Mouse (Mus musculus) intestine, postnatal 0 days (tissue): ENCODE data around the gene Zbtb14. TPM values are rescaled to one million over a fixed set of nuclear protein-coding genes. Genes with fewer than 3 reads are reported as not detected.

Experiments used
- ATAC-seq: fragments of 200-750 bp; cut with Nextera tagmentation; 2 replicates; pipeline ENCODE4 v1.8.0; 2017; ENCODE audit warnings: mild to moderate bottlenecking, moderate TSS enrichment, moderate library complexity
- H3K27ac ChIP-seq: fragments of 300-500 bp; sonication (generic); 2 replicates; pipeline ENCODE4 v1.5.1; 2014; ENCODE audit warnings: mild to moderate bottlenecking, low read depth, low read length, moderate library complexity
- H3K27me3 ChIP-seq: fragments of 300-500 bp; sonication (generic); replicated peaks from 2 replicates; pipeline ENCODE4 v1.6.1; 2014; ENCODE audit warnings: low read length, mixed read lengths; ENCODE audit not compliant: control insufficient read depth, insufficient read depth
- H3K36me3 ChIP-seq: fragments of 300-500 bp; sonication (generic); 2 replicates; pipeline ENCODE4 v1.6.1; 2014; ENCODE audit warnings: mild to moderate bottlenecking, moderate library complexity; ENCODE audit not compliant: control insufficient read depth, insufficient read depth
- H3K4me1 ChIP-seq: fragments of 300-500 bp; sonication (generic); replicated peaks from 2 replicates; pipeline ENCODE4 v1.6.1; 2014; ENCODE audit warnings: antibody characterized with exemption, low read length, mixed read lengths; ENCODE audit not compliant: control insufficient read depth, insufficient read depth
- H3K4me2 ChIP-seq: fragments of 300-500 bp; sonication (generic); replicated peaks from 2 replicates; pipeline ENCODE4 v1.6.1; 2014; ENCODE audit warnings: low read depth, mild to moderate bottlenecking, moderate library complexity
- H3K4me3 ChIP-seq: fragments of 300-500 bp; sonication (generic); 2 replicates; pipeline ENCODE4 v1.5.1; 2014; ENCODE audit warnings: low read depth, low read length
- H3K9ac ChIP-seq: fragments of 300-500 bp; sonication (generic); 2 replicates; pipeline ENCODE4 v1.6.1; 2014; ENCODE audit warnings: mild to moderate bottlenecking, low read depth, low read length
- H3K9me3 ChIP-seq: fragments of 300-500 bp; sonication (generic); 2 replicates; pipeline ENCODE4 v1.6.1; 2016; ENCODE audit warnings: mixed run types; ENCODE audit not compliant: control insufficient read depth
- CTCF ChIP-seq: sonication (generic); IDR thresholded peaks from 2 replicates; pipeline ENCODE4 v1.5.1; 2016; ENCODE audit warnings: low read depth, mild to moderate bottlenecking, control low read depth, antibody characterized with exemption, moderate library complexity
- WGBS: fragments of 180-500 bp; shearing (Covaris S2); extraction: QIAGEN DNeasy Blood & Tissue Kit; methylation state at CpG from one replicate; pipeline ENCODE4 v1.1.7; 2014; 5-methylcytosine and 5-hydroxymethylcytosine counted together
- polyA plus RNA-seq: library from polyadenylated mRNA; unstranded; fragments of >200 nt; fragmentation: Nextera tagmentation; extraction: Ambion mirVana; gene quantifications from 2 replicates; pipeline ENCODE4 v1.2.1, GENCODE M21; 2015

The Zbtb14 gene
- polyA plus RNA-seq, 1 experiment from 2014 or later = 6.8 TPM

DNA sequence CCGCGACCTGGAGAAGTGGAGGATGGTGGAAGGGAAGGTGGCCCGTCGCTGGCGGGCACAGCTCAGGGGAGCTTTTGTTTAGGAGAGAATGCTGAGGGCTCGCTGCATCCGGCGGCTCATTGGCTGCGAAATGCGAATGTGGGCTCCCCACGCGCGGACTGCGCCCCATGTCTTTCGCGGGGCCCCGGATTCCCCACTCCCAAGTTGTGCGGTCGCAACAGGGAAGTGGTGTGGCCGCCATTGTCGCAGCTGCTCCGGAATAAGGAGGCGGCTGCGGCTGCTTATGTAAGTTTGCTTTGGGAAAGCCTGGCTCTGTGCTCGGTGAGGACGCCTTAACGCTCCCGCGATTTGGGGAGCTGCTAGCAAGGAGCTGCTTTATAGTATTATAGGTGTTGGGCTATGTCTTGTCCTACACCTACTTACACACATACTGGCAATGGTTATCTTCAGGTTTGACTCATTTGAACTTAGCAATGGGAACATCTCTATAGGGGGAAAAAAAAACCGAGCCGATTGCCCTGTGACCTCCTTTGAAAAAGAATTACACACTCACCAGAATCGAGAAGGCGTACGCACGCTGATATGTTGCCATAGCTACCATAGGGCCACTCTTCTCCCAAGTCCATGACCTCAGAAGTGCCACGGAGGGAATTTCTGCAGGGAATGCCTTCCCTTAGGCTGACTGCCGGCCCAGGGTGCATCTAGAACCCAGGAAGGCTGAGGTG lies 1.3 kb downstream of the Zbtb14 start:
- H3K4me2 ChIP-seq = peak overlapping the region; percentile 82
- no peak for ATAC-seq
- under 1% methylated on average over 37 of the region's 37 CpGs for WGBS
- TF ChIP-seq CTCF = no peak
- H3K27ac ChIP-seq = peak overlapping the region; percentile 99
- H3K27me3 ChIP-seq = no peaks in the 10 kb centered on the region
- peak overlapping the region; percentile 82 for H3K4me3 ChIP-seq
- H3K4me1 ChIP-seq = no peaks in the 10 kb centered on the region
- H3K9ac ChIP-seq = peak overlapping the region; percentile 92
- H3K9me3 ChIP-seq = no peaks in the 10 kb centered on the region
- H3K36me3 ChIP-seq = peaks cover 13% of the 10 kb centered on the region

DNA sequence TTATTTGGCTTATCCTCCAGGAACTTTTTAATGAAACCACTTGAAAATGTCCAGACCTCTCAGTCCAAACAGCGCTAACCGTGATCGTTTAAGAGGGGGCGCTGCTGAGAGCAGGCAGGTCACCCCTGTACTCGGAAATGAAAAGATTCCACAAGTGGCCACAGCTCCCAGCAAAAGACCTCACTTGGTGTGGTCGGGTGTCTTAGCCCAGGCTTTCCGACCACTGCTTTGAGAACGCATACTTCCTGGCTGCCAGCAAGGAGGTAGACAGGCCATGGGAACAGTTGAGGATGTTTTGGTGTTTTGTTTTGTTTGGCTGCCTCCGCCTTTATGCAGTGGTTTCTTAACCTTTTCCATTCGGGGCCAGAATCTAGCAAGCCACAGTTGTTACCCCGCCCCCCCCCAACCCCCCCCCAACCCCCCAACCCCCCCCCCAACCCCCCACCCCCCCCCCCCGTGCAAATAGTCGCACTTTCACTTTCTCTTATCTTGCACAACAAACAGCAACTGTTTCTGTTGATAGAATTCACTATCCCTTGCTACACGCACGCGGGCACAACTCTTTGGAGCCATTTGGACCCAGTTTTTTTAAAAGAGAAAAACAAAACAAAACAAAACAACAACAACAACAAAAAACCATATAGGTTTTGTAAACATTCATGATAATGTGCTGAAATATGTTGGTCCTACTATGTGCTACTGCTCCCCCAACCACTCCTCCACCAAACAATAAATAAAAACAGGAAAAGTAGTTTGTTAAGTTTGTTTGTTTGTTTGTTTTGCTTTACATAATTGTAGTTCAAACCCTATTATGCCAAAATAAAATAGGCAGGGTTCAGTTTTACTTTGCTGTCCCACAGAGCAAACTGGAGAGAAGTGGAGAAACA lies 13.5 kb downstream of the Zbtb14 start:
- Histone ChIP-seq H3K36me3 (no peaks in the 10 kb centered on the region), H3K4me2 (peak overlapping the region; percentile 41; the same call in 1 of the 2 replicates), H3K27me3 (no peaks in the 10 kb centered on the region), H3K27ac (no peak overlapping the region), H3K9ac (no peak overlapping the region), H3K4me1 (no peaks in the 10 kb centered on the region), H3K4me3 (no peak overlapping the region), H3K9me3 (no peaks in the 10 kb centered on the region)
- peak; percentile 53 for TF ChIP-seq CTCF
- no peak for ATAC-seq
- WGBS = 29% methylated on average over 15 of the region's 16 CpGs

DNA sequence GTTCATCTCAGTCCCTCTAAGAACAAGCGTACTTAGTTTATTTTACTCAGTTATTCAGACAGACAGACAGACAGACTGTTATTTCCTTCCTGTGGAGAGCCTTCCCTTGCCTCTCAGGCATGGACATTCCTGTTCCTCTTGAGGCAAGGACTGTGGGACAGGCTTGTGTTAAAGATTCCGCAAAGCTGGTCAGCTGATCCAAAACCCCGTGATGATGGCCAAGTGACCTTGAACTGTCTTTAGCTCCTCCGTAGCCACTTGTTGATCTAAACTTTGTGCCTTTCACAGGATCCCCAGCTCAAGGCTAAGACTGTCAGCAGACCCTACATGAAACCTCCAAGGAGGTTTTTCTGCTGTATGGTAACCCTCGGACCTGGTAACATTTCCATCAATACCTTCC lies 14.3 kb downstream of the Zbtb14 start:
- ATAC-seq = no peak
- Histone ChIP-seq H3K36me3 (no peaks in the 10 kb centered on the region), H3K9me3 (no peaks in the 10 kb centered on the region), H3K4me1 (no peaks in the 10 kb centered on the region), H3K27me3 (no peaks in the 10 kb centered on the region), H3K27ac (no peak overlapping the region), H3K9ac (no peak overlapping the region), H3K4me3 (no peak overlapping the region), H3K4me2 (no peak overlapping the region)
- 53% methylated on average over 5 of the region's 5 CpGs for WGBS
- no peak for TF ChIP-seq CTCF

DNA sequence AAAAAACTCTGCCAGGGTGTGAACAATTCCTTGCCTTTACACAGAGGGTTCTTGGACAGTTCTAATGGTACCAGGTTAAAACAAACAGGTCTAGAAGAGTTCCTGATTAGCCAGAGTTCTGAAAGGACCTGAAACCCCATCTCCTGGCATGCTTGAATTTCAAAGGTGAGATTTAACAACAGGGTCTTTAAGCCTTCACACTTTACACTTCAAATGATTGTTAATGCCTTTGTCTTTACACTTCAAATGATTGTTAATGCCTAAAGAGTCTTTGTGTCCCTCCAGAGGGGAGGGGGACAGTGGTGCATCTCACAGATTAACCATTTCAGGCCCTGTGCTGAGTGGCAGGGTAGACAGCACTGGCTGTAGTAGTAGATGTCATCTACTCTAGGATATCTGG lies 15.2 kb downstream of the Zbtb14 start:
- Histone ChIP-seq H3K36me3 (no peaks in the 10 kb centered on the region), H3K4me2 (no peak overlapping the region), H3K27ac (no peak overlapping the region), H3K9me3 (no peaks in the 10 kb centered on the region), H3K4me1 (no peaks in the 10 kb centered on the region), H3K27me3 (no peaks in the 10 kb centered on the region), H3K4me3 (no peak overlapping the region), H3K9ac (no peak overlapping the region)
- no peak for ATAC-seq
- TF ChIP-seq CTCF = no peak

DNA sequence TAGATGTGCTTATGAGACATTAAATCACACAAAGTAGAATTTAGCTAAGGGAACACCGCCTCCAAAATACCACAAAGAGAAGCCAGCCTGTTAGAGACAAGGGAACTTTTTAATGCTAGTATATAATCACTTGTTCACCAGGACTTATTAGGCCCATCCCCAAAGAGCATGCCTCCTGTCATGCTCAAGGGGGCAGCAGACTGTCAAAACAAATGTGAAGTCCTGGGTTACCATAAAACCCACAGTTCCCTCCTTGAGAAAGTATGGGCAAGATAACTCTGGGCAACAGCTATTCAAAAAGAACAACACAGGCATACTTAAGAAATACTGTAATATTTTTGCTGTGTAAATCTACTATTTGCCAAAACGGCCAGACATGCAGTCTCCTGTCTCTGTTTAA lies 18.3 kb downstream of the Zbtb14 start:
- Histone ChIP-seq H3K4me3 (no peak overlapping the region), H3K27ac (no peak overlapping the region), H3K4me1 (no peaks in the 10 kb centered on the region), H3K36me3 (no peaks in the 10 kb centered on the region), H3K4me2 (no peak overlapping the region), H3K27me3 (no peaks in the 10 kb centered on the region), H3K9ac (no peak overlapping the region), H3K9me3 (no peaks in the 10 kb centered on the region)
- 75% methylated on average over 2 of the region's 2 CpGs for WGBS
- no peak for ATAC-seq
- peak; percentile 41 for TF ChIP-seq CTCF

DNA sequence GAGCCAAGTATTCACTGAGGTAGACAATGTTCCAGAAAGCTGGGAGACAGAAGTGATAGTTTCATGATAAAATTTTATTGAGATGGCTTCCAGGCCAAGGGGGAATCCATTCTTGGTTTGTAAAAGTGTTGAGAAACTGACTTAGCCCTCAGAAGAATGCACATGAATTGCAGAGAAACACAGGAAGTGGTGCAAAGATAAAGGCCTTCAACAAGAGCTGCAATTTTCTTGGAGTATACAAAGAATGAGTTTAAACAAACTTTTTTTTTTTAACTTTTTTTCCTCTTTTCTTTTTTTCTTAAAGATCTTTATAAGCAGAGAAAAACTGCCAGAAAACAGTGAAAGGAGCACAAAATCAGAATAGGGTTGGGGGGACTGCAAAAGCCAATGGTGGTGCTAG lies 33.3 kb downstream of the Zbtb14 start:
- Histone ChIP-seq H3K4me3 (peak overlapping the region; percentile 94), H3K27me3 (no peaks in the 10 kb centered on the region), H3K4me1 (no peaks in the 10 kb centered on the region), H3K36me3 (no peaks in the 10 kb centered on the region), H3K9me3 (no peaks in the 10 kb centered on the region), H3K9ac (no peak overlapping the region), H3K27ac (no peak overlapping the region), H3K4me2 (peak overlapping the region; percentile 76)
- TF ChIP-seq CTCF = no peak
- ATAC-seq = no peak
